Mouse (Mus musculus) midbrain, embryonic 12.5 days (tissue): ENCODE measurements around the gene Slc11a1. TPM values are rescaled to one million over a fixed set of nuclear protein-coding genes. Genes with fewer than 3 reads are reported as not detected.
"Not testable (repeated sequence)": the region's sequence is repeated elsewhere in the genome, so short reads cannot be mapped to it uniquely, and the experiment has no call there.

Source experiments
- ATAC-seq: fragments of 200-750 bp; cut with Nextera tagmentation; 2 replicates; pipeline ENCODE4 v1.8.0; 2017; ENCODE audit warnings: low read depth, moderate TSS enrichment, moderate library complexity; ENCODE audit not compliant: low FRiP score
- H3K27ac ChIP-seq: fragments of 300-500 bp; sonication (generic); replicated peaks from 2 replicates; pipeline ENCODE4 v1.5.1; 2016; ENCODE audit warnings: mild to moderate bottlenecking
- H3K27me3 ChIP-seq: fragments of 300-500 bp; sonication (generic); 2 replicates; pipeline ENCODE4 v1.6.1; 2016; ENCODE audit warnings: mild to moderate bottlenecking
- H3K36me3 ChIP-seq: fragments of 300-500 bp; sonication (generic); 2 replicates; pipeline ENCODE4 v1.6.1; 2016
- H3K4me1 ChIP-seq: fragments of 300-500 bp; sonication (generic); 2 replicates; pipeline ENCODE4 v1.6.1; 2016
- H3K4me2 ChIP-seq: fragments of 300-500 bp; sonication (generic); replicated peaks from 2 replicates; pipeline ENCODE4 v1.6.1; 2016; ENCODE audit warnings: mild to moderate bottlenecking, moderate library complexity
- H3K4me3 ChIP-seq: fragments of 300-500 bp; sonication (generic); 2 replicates; pipeline ENCODE4 v1.5.1; 2016; ENCODE audit warnings: mild to moderate bottlenecking
- H3K9ac ChIP-seq: fragments of 300-500 bp; sonication (generic); replicated peaks from 2 replicates; pipeline ENCODE4 v1.6.1; 2016; ENCODE audit warnings: mild to moderate bottlenecking, moderate library complexity
- H3K9me3 ChIP-seq: fragments of 300-500 bp; sonication (generic); 2 replicates; pipeline ENCODE4 v1.6.1; 2016; ENCODE audit warnings: mild to moderate bottlenecking
- WGBS: fragments of 180-500 bp; shearing (Covaris S2); methylation state at CpG from one replicate; pipeline ENCODE4 v1.1.7; 2016; 5-methylcytosine and 5-hydroxymethylcytosine counted together
- polyA plus RNA-seq: library from polyadenylated mRNA; unstranded; fragments of >200 nt; fragmentation: Nextera tagmentation; extraction: Ambion mirVana; gene quantifications from 2 replicates; pipeline ENCODE4 v1.2.1, GENCODE M21; 2016

Gene Slc11a1
- polyA plus RNA-seq, result 2.3 and 2.4 TPM in 2 replicates

- Histone ChIP-seq H3K9ac (no peak within 1 kb of the TSS), H3K4me3 (no peak within 1 kb of the TSS), H3K36me3 (no peaks in the 10 kb centered on the region), H3K9me3 (no peaks in the 10 kb centered on the region), H3K4me1 (no peaks in the 10 kb centered on the region), H3K27ac (no peak within 1 kb of the TSS), H3K27me3 (no peaks in the 10 kb centered on the region), H3K4me2 (no peak within 1 kb of the TSS)
- ATAC-seq, result no peak
- 74% methylated on average over 8 of the region's 8 CpGs for WGBS
These were observed at the start of gene Slc11a1 for GRCm38 (mm10) chr1:74374980-74375379. TSS of gene Slc11a1 (plus strand) at chr1:74375195.

GRCm38 (mm10) chr1:74326916-74327315, 48.1 kb upstream of the Slc11a1 start:
- H3K27ac ChIP-seq, H3K4me2 ChIP-seq, ATAC-seq, H3K27me3 ChIP-seq, H3K36me3 ChIP-seq, H3K4me1 ChIP-seq, H3K4me3 ChIP-seq, H3K9me3 ChIP-seq, H3K9ac ChIP-seq: not testable (repeated sequence)
- WGBS, result 75% methylated on average over 2 of the region's 2 CpGs

- no peak overlapping the region for H3K27ac ChIP-seq
- no peak for ATAC-seq
- H3K9me3 ChIP-seq, result no peaks in the 10 kb centered on the region
- no peak overlapping the region for H3K9ac ChIP-seq
- H3K4me3 ChIP-seq, result no peak overlapping the region
- no peak overlapping the region for H3K4me2 ChIP-seq
- H3K4me1 ChIP-seq, result peaks cover 12% of the 10 kb centered on the region
- H3K36me3 ChIP-seq, result 0 out of 2 replicates have a peak, but pooled peaks cover 3% of the 10 kb centered on the region
- no peaks in the 10 kb centered on the region for H3K27me3 ChIP-seq
- WGBS, result 86% methylated on average over 7 of the region's 7 CpGs
These were observed 45.0 kb upstream of the Slc11a1 start for GRCm38 (mm10) chr1:74329899-74330431.

- no peak for ATAC-seq
- H3K9me3 ChIP-seq, result no peaks in the 10 kb centered on the region
- H3K4me1 ChIP-seq, result peaks cover 15% of the 10 kb centered on the region
- 84% methylated on average over 4 of the region's 4 CpGs for WGBS
- H3K36me3 ChIP-seq, result 0 out of 2 replicates have a peak, but pooled peaks cover 3% of the 10 kb centered on the region
- no peak overlapping the region for H3K9ac ChIP-seq
- H3K27ac ChIP-seq, result no peak overlapping the region; the same call in 1 of the 2 replicates
- H3K27me3 ChIP-seq, result no peaks in the 10 kb centered on the region
- no peak overlapping the region for H3K4me3 ChIP-seq
- H3K4me2 ChIP-seq, result no peak overlapping the region
These were observed 43.8 kb upstream of the Slc11a1 start for GRCm38 (mm10) chr1:74331046-74331681.

GRCm38 (mm10) chr1:74332241-74332763, 42.7 kb upstream of the Slc11a1 start:
- no peaks in the 10 kb centered on the region for H3K9me3 ChIP-seq
- peak; percentile 98 for ATAC-seq
- peak overlapping the region; percentile 63 for H3K9ac ChIP-seq
- peak overlapping the region; percentile 51 for H3K4me3 ChIP-seq
- H3K36me3 ChIP-seq, result no peaks in the 10 kb centered on the region
- peak overlapping the region; percentile 75 for H3K4me2 ChIP-seq
- peaks cover 15% of the 10 kb centered on the region for H3K4me1 ChIP-seq
- under 1% methylated on average over 36 of the region's 36 CpGs for WGBS
- H3K27me3 ChIP-seq, result no peaks in the 10 kb centered on the region
- H3K27ac ChIP-seq, result peak overlapping the region; percentile 75

- Histone ChIP-seq H3K4me3 (peak overlapping the region; percentile 51), H3K27ac (peak overlapping the region; percentile 75), H3K4me2 (peak overlapping the region; percentile 75), H3K4me1 (peaks cover 15% of the 10 kb centered on the region), H3K9me3 (no peaks in the 10 kb centered on the region), H3K36me3 (no peaks in the 10 kb centered on the region), H3K9ac (peak overlapping the region; percentile 63), H3K27me3 (no peaks in the 10 kb centered on the region)
- ATAC-seq, result 0 out of 2 replicates have a peak, but pooled peaks have one; percentile 6
- WGBS, result under 1% methylated on average over 9 of the region's 9 CpGs
These were observed 42.1 kb upstream of the Slc11a1 start for GRCm38 (mm10) chr1:74332930-74333329.

GRCm38 (mm10) chr1:74334607-74335006, 40.4 kb upstream of the Slc11a1 start:
- 85% methylated on average over 3 of the region's 3 CpGs for WGBS
- Histone ChIP-seq H3K9ac (no peak overlapping the region), H3K9me3 (no peaks in the 10 kb centered on the region), H3K27ac (no peak overlapping the region), H3K4me2 (no peak overlapping the region), H3K36me3 (no peaks in the 10 kb centered on the region), H3K4me3 (no peak overlapping the region), H3K4me1 (peaks cover 15% of the 10 kb centered on the region), H3K27me3 (no peaks in the 10 kb centered on the region)
- ATAC-seq, result no peak

- ATAC-seq, result no peak
- Histone ChIP-seq H3K4me1 (peaks cover 15% of the 10 kb centered on the region), H3K4me3 (no peak overlapping the region), H3K9ac (no peak overlapping the region), H3K27me3 (no peaks in the 10 kb centered on the region), H3K27ac (no peak overlapping the region), H3K36me3 (no peaks in the 10 kb centered on the region), H3K4me2 (no peak overlapping the region), H3K9me3 (no peaks in the 10 kb centered on the region)
- WGBS, result 47% methylated on average over 4 of the region's 4 CpGs
These were observed 40.0 kb upstream of the Slc11a1 start for GRCm38 (mm10) chr1:74335033-74335432.

- Histone ChIP-seq H3K4me1 (peaks cover 15% of the 10 kb centered on the region), H3K4me3 (no peak overlapping the region), H3K9ac (no peak overlapping the region), H3K27me3 (no peaks in the 10 kb centered on the region), H3K4me2 (no peak overlapping the region), H3K36me3 (no peaks in the 10 kb centered on the region), H3K27ac (no peak overlapping the region), H3K9me3 (no peaks in the 10 kb centered on the region)
- no peak for ATAC-seq
- 79% methylated on average over 6 of the region's 6 CpGs for WGBS
These were observed 39.4 kb upstream of the Slc11a1 start for GRCm38 (mm10) chr1:74335436-74336170.

GRCm38 (mm10) chr1:74337241-74337771, 37.7 kb upstream of the Slc11a1 start:
- no peaks in the 10 kb centered on the region for H3K27me3 ChIP-seq
- WGBS, result 82% methylated on average over 3 of the region's 3 CpGs
- H3K4me3 ChIP-seq, result no peak overlapping the region
- peaks cover 12% of the 10 kb centered on the region for H3K4me1 ChIP-seq
- no peak overlapping the region for H3K4me2 ChIP-seq
- no peaks in the 10 kb centered on the region for H3K36me3 ChIP-seq
- H3K27ac ChIP-seq, result no peak overlapping the region
- H3K9me3 ChIP-seq, result no peaks in the 10 kb centered on the region
- ATAC-seq, result no peak
- H3K9ac ChIP-seq, result no peak overlapping the region

GRCm38 (mm10) chr1:74338013-74338412, 37.0 kb upstream of the Slc11a1 start:
- Histone ChIP-seq H3K27ac (no peak overlapping the region), H3K4me3 (no peak overlapping the region), H3K36me3 (no peaks in the 10 kb centered on the region), H3K4me2 (no peak overlapping the region), H3K4me1 (peaks cover 13% of the 10 kb centered on the region), H3K9me3 (no peaks in the 10 kb centered on the region), H3K27me3 (no peaks in the 10 kb centered on the region), H3K9ac (no peak overlapping the region)
- WGBS, result 92% methylated on average over 5 of the region's 5 CpGs
- ATAC-seq, result no peak

GRCm38 (mm10) chr1:74338626-74339025, 36.4 kb upstream of the Slc11a1 start:
- Histone ChIP-seq H3K9ac (no peak overlapping the region), H3K36me3 (no peaks in the 10 kb centered on the region), H3K4me1 (peaks cover 10% of the 10 kb centered on the region), H3K9me3 (no peaks in the 10 kb centered on the region), H3K4me2 (no peak overlapping the region), H3K4me3 (no peak overlapping the region), H3K27me3 (no peaks in the 10 kb centered on the region), H3K27ac (no peak overlapping the region)
- no peak for ATAC-seq
- WGBS, result 77% methylated on average over 4 of the region's 4 CpGs
